Mouse (Mus musculus) kidney, adult 18-20 months (tissue): Measurements from ENCODE around the gene Cpne8.
"Not testable (repeated sequence)": the region's sequence is repeated elsewhere in the genome, so short reads cannot be mapped to it uniquely, and the experiment has no call there.

ENCODE experiments used
- DNase-seq: peaks from one replicate; pipeline ENCODE4 v3.0.0; 2021

Cpne8 gene

GRCm38 (mm10) chr15:90678985-90679759 is at the start of gene Cpne8:
Cpne8 (minus strand) TSS chr15:90679432.
- DNase-seq, result peak; percentile 80

GRCm38 (mm10) chr15:90717717-90718116 is 38.5 kb upstream of the Cpne8 start:
- DNase-seq, result no peak

DNA sequence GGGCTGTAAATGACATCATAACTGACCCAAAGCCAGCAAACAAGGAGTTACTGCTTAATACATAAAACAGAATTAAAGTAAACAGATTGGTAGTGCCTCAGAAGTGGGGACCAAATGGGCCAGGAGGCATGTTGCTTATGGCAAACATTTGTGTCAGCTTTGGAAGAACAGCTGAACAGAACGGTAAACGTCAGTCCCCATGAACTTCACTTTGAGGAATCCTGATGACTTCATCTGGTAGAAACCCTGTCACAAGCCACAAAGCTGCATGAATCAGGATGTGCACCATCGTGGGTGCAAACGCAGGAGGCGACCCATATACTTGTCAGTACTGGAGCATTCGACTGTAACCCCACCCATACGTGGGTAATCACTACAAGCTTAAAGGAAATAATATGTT is 30.1 kb upstream of the Cpne8 start:
- no peak for DNase-seq

- no peak for DNase-seq
Observed at GRCm38 (mm10) chr15:90704314-90704713, 25.1 kb upstream of the Cpne8 start.

GRCm38 (mm10) chr15:90703502-90704232 is 24.4 kb upstream of the Cpne8 start:
- no peak for DNase-seq

GRCm38 (mm10) chr15:90686770-90687169 is 7.5 kb upstream of the Cpne8 start:
- DNase-seq, result no peak

- DNase-seq, result peak; percentile 73
Observed at GRCm38 (mm10) chr15:90679760-90680579, 738 bp upstream of the Cpne8 start.

DNA sequence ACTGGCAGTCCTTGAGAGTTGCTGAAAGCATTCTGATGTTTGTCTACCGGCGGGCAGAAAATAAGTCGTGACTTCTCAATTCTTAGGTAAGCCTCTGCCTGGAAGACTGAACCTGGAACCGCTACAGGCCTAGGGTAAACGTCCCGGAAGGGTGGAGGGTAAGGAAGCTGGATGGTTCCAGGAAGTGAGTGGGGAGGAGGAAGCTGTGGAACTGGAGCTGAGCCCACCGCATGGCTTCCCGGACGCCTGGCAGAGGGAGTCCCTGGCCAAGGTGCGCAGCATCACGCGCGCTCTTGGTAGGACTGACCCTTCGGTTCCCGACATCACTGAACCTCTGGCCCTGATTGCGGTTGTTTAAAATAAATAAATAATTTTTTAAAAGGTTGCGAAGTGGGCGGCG is 744 bp downstream of the Cpne8 start:
- peak; percentile 57 for DNase-seq

DNA sequence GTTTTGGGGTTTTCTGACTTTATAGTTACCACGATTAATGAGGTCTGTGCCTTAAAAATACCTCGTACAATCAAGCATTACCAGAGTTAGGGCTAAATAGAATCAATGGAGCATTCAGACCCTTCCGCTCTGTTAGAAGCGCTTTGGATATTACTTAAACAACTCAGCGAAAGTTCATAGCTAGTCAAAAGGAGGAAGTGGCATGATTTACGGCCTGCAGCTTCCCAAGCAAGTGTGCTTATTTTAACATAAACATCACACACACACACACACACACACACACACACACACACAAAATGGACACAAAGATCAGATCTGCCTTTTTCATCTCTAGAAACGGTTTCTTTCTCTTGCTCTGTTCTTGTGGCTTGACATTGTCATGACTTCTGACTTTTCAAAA is 9.7 kb downstream of the Cpne8 start:
- DNase-seq, result no peak

GRCm38 (mm10) chr15:90666893-90667292 is 12.3 kb downstream of the Cpne8 start:
- DNase-seq, result no peak

- DNase-seq, result no peak
Observed at GRCm38 (mm10) chr15:90664615-90665014, 14.6 kb downstream of the Cpne8 start.

DNA sequence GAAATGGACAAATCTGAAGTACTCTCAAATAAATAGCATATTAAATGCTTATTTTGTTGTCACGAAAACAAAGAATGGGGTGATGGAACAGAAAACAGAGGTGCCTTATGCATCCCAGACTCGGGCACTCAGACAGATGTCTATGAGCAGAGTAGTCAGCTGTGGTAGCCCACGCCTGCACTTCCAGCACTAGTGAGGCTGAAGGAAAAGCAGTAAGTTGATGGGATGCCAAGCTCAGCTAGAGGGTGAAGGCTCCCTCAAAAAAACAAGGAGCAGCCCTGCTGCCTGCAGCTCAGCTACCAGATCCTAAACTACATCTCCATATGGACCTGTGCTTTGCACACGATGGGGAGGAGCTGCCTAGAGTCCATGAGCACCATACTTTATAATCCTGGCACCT is 15.6 kb downstream of the Cpne8 start:
- DNase-seq, result no peak

DNA sequence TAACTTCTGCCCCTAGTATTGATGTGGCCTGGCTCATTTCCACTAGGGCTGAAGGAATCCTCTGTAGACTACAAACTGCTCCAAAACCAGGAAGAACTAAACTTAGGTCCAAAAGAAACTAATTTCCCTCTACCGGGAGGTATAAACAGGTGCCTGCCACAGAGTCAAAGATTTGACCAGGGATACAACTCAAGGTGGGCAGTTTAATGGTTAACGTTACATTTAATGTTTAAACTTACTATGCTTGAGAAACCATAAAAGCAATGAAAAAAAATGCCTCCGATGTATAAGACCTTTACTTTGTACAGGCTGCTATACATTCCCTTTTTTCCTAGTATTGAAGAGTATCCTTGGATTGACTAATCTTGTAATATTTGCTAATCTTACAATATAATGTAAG is 18.5 kb downstream of the Cpne8 start:
- DNase-seq, result no peak

DNA sequence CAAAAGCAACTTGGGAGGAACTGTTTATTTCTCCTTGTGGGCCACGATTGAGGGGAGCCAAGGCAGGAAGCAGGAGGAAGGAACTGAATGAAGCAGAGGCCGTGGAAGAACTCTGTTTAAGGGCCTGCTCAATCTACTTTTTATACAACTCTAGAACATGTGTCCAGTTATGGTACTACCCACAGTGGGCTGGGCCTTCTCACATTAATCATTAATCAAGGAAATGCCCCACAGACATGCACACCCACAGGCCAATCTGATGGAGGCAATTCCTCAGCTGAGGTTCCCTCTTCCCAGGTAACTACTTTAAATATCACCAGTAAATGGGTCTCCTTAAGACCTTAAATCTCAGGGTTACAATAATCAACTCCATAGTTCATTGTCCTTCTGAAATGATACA is 21.2 kb downstream of the Cpne8 start:
- DNase-seq, result no peak

- no peak for DNase-seq
Observed at GRCm38 (mm10) chr15:90656521-90656920, 22.7 kb downstream of the Cpne8 start.

GRCm38 (mm10) chr15:90647011-90647577 is 32.1 kb downstream of the Cpne8 start:
- DNase-seq, result no peak

DNA sequence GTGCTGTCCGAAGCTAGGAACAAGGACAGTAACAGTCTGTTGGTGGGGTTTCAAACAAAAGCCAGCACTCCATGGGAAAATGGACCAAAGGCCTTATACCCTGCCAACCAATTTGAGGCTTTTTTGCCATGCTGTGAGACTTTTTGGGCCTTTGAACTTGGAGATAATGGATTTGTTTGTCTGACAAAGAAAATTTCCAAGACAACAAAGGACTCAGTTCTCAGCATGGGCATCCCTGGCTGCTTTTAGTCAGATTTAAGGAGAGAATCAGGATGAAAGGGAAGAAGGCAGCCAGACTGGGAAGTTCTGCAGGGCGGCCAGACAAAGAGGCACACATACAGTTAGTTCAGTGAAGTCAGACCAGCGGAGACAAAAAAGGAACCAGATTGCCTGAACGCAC is 32.9 kb downstream of the Cpne8 start:
- DNase-seq, result no peak

- DNase-seq, result no peak
Observed at GRCm38 (mm10) chr15:90645828-90646227, 33.4 kb downstream of the Cpne8 start.

DNA sequence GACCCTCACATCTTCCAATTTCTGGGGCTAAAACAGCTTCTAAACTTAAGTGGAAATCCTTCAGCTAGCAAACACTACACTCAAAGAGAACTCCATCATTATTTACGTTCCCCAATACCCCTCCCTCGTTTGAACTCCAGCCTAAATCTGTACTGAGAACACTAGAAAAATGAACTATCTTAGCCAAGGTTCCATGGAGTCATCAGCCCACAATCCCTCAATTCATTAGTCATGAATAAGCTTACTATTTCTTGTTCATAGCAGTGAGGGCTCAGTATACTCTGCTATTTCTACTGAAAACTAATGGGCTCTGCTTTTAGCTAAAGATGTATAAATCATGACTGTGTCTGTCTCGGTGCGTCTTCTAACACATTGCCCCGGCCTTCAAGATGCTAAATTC is 55.0 kb downstream of the Cpne8 start:
- DNase-seq, result no peak

GRCm38 (mm10) chr15:90622005-90622404 is 57.2 kb downstream of the Cpne8 start:
- DNase-seq, result no peak

GRCm38 (mm10) chr15:90619736-90620135 is 59.5 kb downstream of the Cpne8 start:
- no peak for DNase-seq

- DNase-seq, result no peak
Observed at GRCm38 (mm10) chr15:90616116-90616798, 63.0 kb downstream of the Cpne8 start.

GRCm38 (mm10) chr15:90610767-90611166 is 68.5 kb downstream of the Cpne8 start:
- not testable (repeated sequence) for DNase-seq
